9 mouse cellular contexts compared by ENCODE assay signal in genomic region chr1:78218057-78218780, GRCm38 (mm10). TPM values are rescaled to one million over a fixed set of nuclear protein-coding genes. Genes with fewer than 3 reads are reported as not detected.
A peak's percentile ranks its signal among the peaks of the same experiment; 100 is the strongest.
DNase-seq lines count a peak whose midpoint lies in the region; ATAC-seq and TF ChIP-seq lines count a peak whose summit lies in the region.
"Had no signal": no experiment of that assay in that cellular context is flagged by ENCODE, and none has a peak within 500 bp of the region (broad histone marks: within the 10 kb centered on the region; RNA-seq: fewer than 3 reads in every experiment).

No protein-coding gene starts in this region.

- no peaks in the 10 kb centered on the region for H3K36me3 ChIP-seq in ES-Bruce4 (ENCODE audit: control insufficient read depth, insufficient read depth, low read length, poor library complexity, severe bottlenecking)
- no peaks in the 10 kb centered on the region for H3K36me3 ChIP-seq in forebrain, embryonic 14.5 days (ENCODE audit: control insufficient read depth, insufficient read depth, low read length)
- H3K36me3 ChIP-seq in midbrain, embryonic 11.5 days (ENCODE audit: control insufficient read depth, insufficient read depth, low read length) = no peaks in the 10 kb centered on the region

- DNase-seq in gastrocnemius, adult 2 months = no peak
- DNase-seq in gastrocnemius, postnatal 10 days = no peak
- no peak for DNase-seq in forebrain, embryonic 14.5 days (ENCODE audit: low spot score)
- DNase-seq in midbrain, embryonic 11.5 days (ENCODE audit: low spot score, missing footprints) = peak; percentile 94
- DNase-seq in testis, postnatal 14 days (ENCODE audit: low spot score) = no peak
- no peak for DNase-seq in thymus, postnatal 14 days

- TF ChIP-seq EP300 in ES-Bruce4 (IDR thresholded peaks at IDR 0.05; ENCODE audit: insufficient read depth, low read depth, low read length) = no peak

- peak overlapping the region; percentile 70 for H3K4me3 ChIP-seq in gastrocnemius, adult 2 months
- peak overlapping the region; percentile 6; the same call in 1 of the 2 replicates for H3K4me3 ChIP-seq in ES-Bruce4 (ENCODE audit: low read depth, low read length)
- peak overlapping the region; percentile 44 for H3K4me3 ChIP-seq in forebrain, embryonic 14.5 days (ENCODE audit: low read depth, low read length)
- H3K4me3 ChIP-seq in midbrain, embryonic 11.5 days (ENCODE audit: low read depth, low read length) = peak overlapping the region; percentile 59

- WGBS in forebrain, embryonic 14.5 days = 2% methylated on average over 19 of the region's 19 CpGs
- 3% methylated on average over 19 of the region's 19 CpGs for WGBS in midbrain, embryonic 11.5 days

- H3K4me1 ChIP-seq in ES-Bruce4 (ENCODE audit: control insufficient read depth, insufficient read depth, low read length) = no peaks in the 10 kb centered on the region
- H3K4me1 ChIP-seq in forebrain, embryonic 14.5 days (ENCODE audit: control insufficient read depth, insufficient read depth, low read length) = peaks cover 14% of the 10 kb centered on the region
- peaks cover 13% of the 10 kb centered on the region for H3K4me1 ChIP-seq in midbrain, embryonic 11.5 days (ENCODE audit: control insufficient read depth, insufficient read depth, low read length)

- no peaks in the 10 kb centered on the region for H3K9me3 ChIP-seq in ES-Bruce4 (replicated peaks; ENCODE audit: control insufficient read depth, insufficient read depth, low read length, poor library complexity, severe bottlenecking)
- H3K9me3 ChIP-seq in forebrain, embryonic 14.5 days (replicated peaks; ENCODE audit: control insufficient read depth, low read length) = no peaks in the 10 kb centered on the region
- H3K9me3 ChIP-seq in midbrain, embryonic 11.5 days (ENCODE audit: control insufficient read depth, low read length) = no peaks in the 10 kb centered on the region

- TF ChIP-seq POLR2A in ES-Bruce4 (IDR thresholded peaks at IDR 0.05; ENCODE audit: insufficient read depth, low read length) = no peak

- intact Hi-C loops in gastrocnemius, adult 2 months (cut with DNase I) = loop anchor here (10.0 kb wide), 1 partner anchor 207 kb away; no protein-coding TSS in a partner anchor

- peaks cover 30% of the 10 kb centered on the region for H3K27me3 ChIP-seq in ES-Bruce4 (ENCODE audit: control insufficient read depth, insufficient read depth, low read length, poor library complexity, severe bottlenecking)
- peaks cover 81% of the 10 kb centered on the region for H3K27me3 ChIP-seq in forebrain, embryonic 14.5 days (replicated peaks; ENCODE audit: control insufficient read depth, insufficient read depth, low read length)
- H3K27me3 ChIP-seq in midbrain, embryonic 11.5 days (ENCODE audit: control insufficient read depth, insufficient read depth, low read length) = peaks cover 66% of the 10 kb centered on the region

- no peak for ATAC-seq in forebrain, embryonic 14.5 days
- peak; percentile 22 for ATAC-seq in midbrain, embryonic 11.5 days (ENCODE audit: low FRiP score)
- ATAC-seq in CD4-positive, CD25-positive, alpha-beta regulatory T cell, adult 4 months = no peak

- no peak overlapping the region for H3K4me2 ChIP-seq in forebrain, embryonic 14.5 days (ENCODE audit: low read length)
- peak overlapping the region; percentile 86 for H3K4me2 ChIP-seq in midbrain, embryonic 11.5 days

- H3K9ac ChIP-seq in ES-Bruce4 (ENCODE audit: low read depth, poor library complexity, severe bottlenecking) = no peak overlapping the region
- H3K9ac ChIP-seq in forebrain, embryonic 14.5 days (ENCODE audit: low read length) = no peak overlapping the region
- no peak overlapping the region; the same call in 1 of the 2 replicates for H3K9ac ChIP-seq in midbrain, embryonic 11.5 days (ENCODE audit: low read length)

- no peak overlapping the region for H3K27ac ChIP-seq in gastrocnemius, adult 2 months
- no peak overlapping the region for H3K27ac ChIP-seq in ES-Bruce4 (ENCODE audit: insufficient read depth, low read length)
- H3K27ac ChIP-seq in forebrain, embryonic 14.5 days (ENCODE audit: low read depth, low read length) = no peak overlapping the region
- H3K27ac ChIP-seq in midbrain, embryonic 11.5 days (ENCODE audit: low read depth, low read length) = no peak overlapping the region

- TF ChIP-seq CTCF in gastrocnemius, adult 2 months (IDR thresholded peaks at IDR 0.05) = no peak
- TF ChIP-seq CTCF in ES-Bruce4 (IDR thresholded peaks at IDR 0.05; ENCODE audit: low read depth, low read length) = no peak

RNA-seq across cellular contexts. Expression of gene Pax3, which starts 21.3 kb away (rescaled TPM):
- total RNA-seq in gastrocnemius, adult 2 months (2021) = not detected
- under 1 TPM in 1 of 2 experiments, not detected in 1; 0.07 TPM for total RNA-seq in gastrocnemius, postnatal 10 days (2021)
- 3.3 and 4.1 TPM in 2 replicates for polyA plus RNA-seq in ES-Bruce4 (2011; ENCODE audit: insufficient read depth, insufficient read length, low read depth, missing spikeins)
- 0.24 and 0.33 TPM in 2 replicates for polyA plus RNA-seq in forebrain, embryonic 14.5 days (2014; fragmentation: Nextera tagmentation; extraction: Ambion mirVana)
- polyA plus RNA-seq in midbrain, embryonic 11.5 days (2014; fragmentation: Nextera tagmentation; extraction: Ambion mirVana) = 38.1 and 41.5 TPM in 2 replicates
- polyA plus RNA-seq in CD4-positive, CD25-positive, alpha-beta regulatory T cell, adult 4 months (2017; shearing (Covaris generic)) = not detected
- total RNA-seq: liver, adult 2 months had no signal
- polyA plus RNA-seq: liver, adult 2 months had no signal

Comparison
In these comparisons a context has a peak if more than half of its experiments do, and no peak if none do; other contexts are left out.
1. H3K4me3 ChIP-seq: peak in every context shown above with its lines; median percentile 70 in gastrocnemius, adult 2 months; 59 in midbrain, embryonic 11.5 days; 44 in forebrain, embryonic 14.5 days; 6 in ES-Bruce4.